Mouse (Mus musculus) embryonic fibroblast, embryonic 13.5 days (primary cell): ENCODE data around the gene Il17d.

Experiments
- CTCF ChIP-seq: IDR thresholded peaks from 2 replicates; pipeline ENCODE4 v1.5.1; 2011; ENCODE audit warnings: mild to moderate bottlenecking, control low read depth, low read length, moderate library complexity, borderline replicate concordance; ENCODE audit not compliant: insufficient read depth
- POLR2A ChIP-seq: IDR thresholded peaks from 2 replicates; pipeline ENCODE4 v1.6.1; 2011; ENCODE audit warnings: low read depth, mild to moderate bottlenecking, control low read depth, low read length, moderate library complexity

DNA sequence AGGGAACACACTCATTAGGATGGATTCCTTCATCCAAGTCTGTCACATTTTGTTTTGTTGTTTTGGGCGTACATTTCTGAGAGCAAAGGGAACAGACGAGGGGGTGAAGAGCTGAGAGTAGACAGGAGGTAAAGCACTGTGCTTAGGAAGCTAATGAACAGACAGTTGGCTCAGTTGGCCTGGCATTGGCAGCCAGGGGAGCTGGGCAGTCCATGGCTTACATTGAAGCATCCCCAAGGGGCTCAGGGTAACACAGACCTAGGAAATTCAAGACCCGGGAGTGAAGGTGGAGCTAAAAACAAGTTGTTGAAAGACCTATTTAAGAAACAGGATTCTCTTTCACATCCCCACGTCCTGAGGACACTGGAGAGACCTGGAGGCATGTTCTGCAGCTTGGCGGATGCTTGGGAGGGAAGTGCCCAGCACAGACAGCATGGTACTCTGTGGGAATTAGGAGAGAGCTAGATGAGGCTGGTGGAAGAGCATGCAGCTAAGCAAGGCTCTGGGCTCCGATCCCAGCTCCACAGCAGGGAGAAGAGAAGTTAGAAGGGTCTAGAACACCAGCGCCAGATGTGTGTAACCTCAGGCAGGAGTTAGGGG, 31.0 kb downstream of the Il17d start:
- no peak for TF ChIP-seq CTCF
- TF ChIP-seq POLR2A: no peak
